Mouse (Mus musculus) liver, embryonic 14.5 days (tissue): Measurements from ENCODE around the gene Pacrg.

ENCODE experiments used
- CTCF ChIP-seq: IDR thresholded peaks from 2 replicates; pipeline ENCODE4 v1.5.1; 2016; ENCODE audit warnings: antibody characterized with exemption, low read depth, control low read depth
- EP300 ChIP-seq: IDR thresholded peaks from 2 replicates; pipeline ENCODE4 v1.6.1; 2016; ENCODE audit warnings: antibody characterized with exemption, low read depth

DNA sequence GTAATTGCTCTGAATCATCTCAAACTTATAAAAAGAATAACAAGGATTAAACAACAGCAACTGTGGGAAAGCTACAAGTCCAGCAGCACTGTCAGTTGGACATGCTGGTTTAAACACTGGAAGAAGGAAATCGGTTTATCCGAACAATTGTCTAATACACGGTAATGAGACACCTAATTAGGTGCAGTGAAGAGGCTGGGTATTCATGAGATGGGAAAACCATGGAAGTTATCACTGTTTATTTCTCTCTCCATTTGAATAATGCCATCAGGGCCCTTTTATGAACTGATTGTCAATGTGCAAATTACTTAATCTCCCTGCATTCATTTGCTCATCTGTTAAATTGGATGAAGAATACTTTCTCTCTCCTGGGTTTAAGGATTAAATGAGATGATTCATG lies 280.1 kb downstream of the Pacrg start:
- TF ChIP-seq CTCF (no peak), EP300 (no peak)
